Mouse (Mus musculus) embryonic facial prominence, embryonic 11.5 days (tissue): ENCODE measurements around the gene Vpreb3. TPM values are rescaled to one million over a fixed set of nuclear protein-coding genes. Genes with fewer than 3 reads are reported as not detected.
"Not testable (repeated sequence)": the region's sequence is repeated elsewhere in the genome, so short reads cannot be mapped to it uniquely, and the experiment has no call there.

Source experiments
- ATAC-seq: fragments of 200-750 bp; cut with Nextera tagmentation; replicated peaks from 2 replicates; pipeline ENCODE4 v1.8.0; 2017; ENCODE audit warnings: low read depth; ENCODE audit not compliant: insufficient number of reproducible peaks, low FRiP score, low TSS enrichment
- DNase-seq: peaks from one replicate; pipeline ENCODE4 v3.0.0-alpha.2; 2015; ENCODE audit warnings: low spot score
- H3K27ac ChIP-seq: fragments of 300-500 bp; sonication (generic); replicated peaks from 2 replicates; pipeline ENCODE4 v1.5.1; 2014; ENCODE audit warnings: mild to moderate bottlenecking, low read depth, low read length, control low read depth
- H3K27me3 ChIP-seq: fragments of 300-500 bp; sonication (generic); 2 replicates; pipeline ENCODE4 v1.6.1; 2014; ENCODE audit warnings: mild to moderate bottlenecking, low read length, moderate library complexity, mixed read lengths; ENCODE audit not compliant: control insufficient read depth, insufficient read depth
- H3K36me3 ChIP-seq: fragments of 300-500 bp; sonication (generic); replicated peaks from 2 replicates; pipeline ENCODE4 v1.6.1; 2014; ENCODE audit warnings: low read depth, mild to moderate bottlenecking, low read length, moderate library complexity, mixed read lengths; ENCODE audit not compliant: control insufficient read depth, insufficient read depth
- H3K4me1 ChIP-seq: fragments of 300-500 bp; sonication (generic); 2 replicates; pipeline ENCODE4 v1.6.1; 2014; ENCODE audit warnings: low read length, mixed read lengths; ENCODE audit not compliant: control insufficient read depth, insufficient read depth
- H3K4me2 ChIP-seq: fragments of 300-500 bp; sonication (generic); 2 replicates; pipeline ENCODE4 v1.6.1; 2014; ENCODE audit warnings: low read depth, mild to moderate bottlenecking, control low read depth, low read length, moderate library complexity
- H3K4me3 ChIP-seq: fragments of 300-500 bp; sonication (generic); 2 replicates; pipeline ENCODE4 v1.5.1; 2014; ENCODE audit warnings: low read depth, low read length, control low read depth
- H3K9ac ChIP-seq: fragments of 300-500 bp; sonication (generic); replicated peaks from 2 replicates; pipeline ENCODE4 v1.6.1; 2014; ENCODE audit warnings: mild to moderate bottlenecking, control low read depth, low read length
- H3K9me3 ChIP-seq: fragments of 300-500 bp; sonication (generic); replicated peaks from 2 replicates; pipeline ENCODE4 v1.6.1; 2016; ENCODE audit warnings: mild to moderate bottlenecking, low read length, inconsistent platforms, mixed read lengths; ENCODE audit not compliant: control insufficient read depth
- WGBS: fragments of 180-500 bp; shearing (Covaris S2); extraction: QIAGEN DNeasy Blood & Tissue Kit; methylation state at CpG from one replicate; pipeline ENCODE4 v1.1.7; 2014; 5-methylcytosine and 5-hydroxymethylcytosine counted together
- polyA plus RNA-seq: library from polyadenylated mRNA; unstranded; fragments of >200 nt; fragmentation: Nextera tagmentation; extraction: Ambion mirVana; gene quantifications from 2 replicates; pipeline ENCODE4 v1.2.1, GENCODE M21; 2014

The Vpreb3 gene
- polyA plus RNA-seq, 1 experiment from 2014 or later, result not detected

DNA sequence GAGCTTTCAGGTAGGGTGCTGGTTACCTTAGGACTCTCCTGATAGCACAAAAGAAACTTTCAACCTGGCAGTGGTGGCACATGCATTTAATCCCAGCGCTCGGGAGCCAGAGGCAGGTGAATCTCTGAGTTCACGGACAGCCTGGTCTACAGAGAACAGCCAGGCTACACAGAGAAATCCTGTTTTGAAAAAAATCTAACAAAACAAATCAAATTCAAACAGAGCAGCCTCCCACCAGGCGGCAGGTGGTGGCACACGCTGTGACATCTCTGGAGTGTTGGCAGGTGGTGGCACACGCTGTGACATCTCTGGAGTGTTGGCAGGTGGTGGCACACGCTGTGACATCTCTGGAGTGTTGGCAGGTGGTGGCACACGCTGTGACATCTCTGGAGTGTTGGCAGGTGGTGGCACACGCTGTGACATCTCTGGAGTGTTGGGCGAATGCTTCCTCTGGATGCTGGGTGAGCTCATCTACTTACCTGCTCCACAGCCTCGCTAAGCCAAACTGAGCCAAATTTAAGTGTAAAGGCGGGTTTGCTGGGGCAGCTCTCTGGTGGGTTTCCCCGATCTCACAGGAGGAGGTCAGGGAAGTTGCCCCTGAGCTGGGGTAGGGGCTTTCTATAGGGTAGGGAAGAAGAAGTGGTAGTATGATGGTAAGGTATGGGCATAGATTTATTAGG is 51.8 kb downstream of the Vpreb3 start:
- not testable (repeated sequence) for H3K27ac ChIP-seq, H3K27me3 ChIP-seq

DNA sequence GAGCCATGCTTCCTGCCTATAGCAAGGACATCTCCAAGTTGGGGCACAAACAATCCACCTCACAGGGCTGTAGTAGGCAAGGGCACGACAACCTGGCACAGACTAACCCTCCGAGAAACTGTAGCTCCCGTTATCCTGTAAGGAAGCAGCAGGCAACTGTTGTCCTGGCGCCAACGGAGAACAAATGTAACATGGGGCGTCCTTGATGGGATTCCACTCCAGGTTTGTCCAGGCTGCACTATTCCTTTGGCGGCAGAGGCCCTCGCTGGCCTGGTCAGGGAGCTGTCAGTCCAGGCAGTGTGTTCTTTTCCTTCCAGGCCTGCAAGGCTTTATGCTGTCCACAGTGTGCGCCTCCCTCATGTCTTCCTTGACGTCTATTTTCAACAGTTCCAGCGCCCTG is 52.6 kb downstream of the Vpreb3 start:
- no peak overlapping the region for H3K27ac ChIP-seq
- no peaks in the 10 kb centered on the region for H3K9me3 ChIP-seq
- no peak for ATAC-seq
- no peak for DNase-seq
- no peaks in the 10 kb centered on the region for H3K36me3 ChIP-seq
- no peak overlapping the region for H3K4me2 ChIP-seq
- H3K4me1 ChIP-seq, result no peaks in the 10 kb centered on the region
- no peak overlapping the region for H3K4me3 ChIP-seq
- H3K27me3 ChIP-seq, result no peaks in the 10 kb centered on the region
- no peak overlapping the region for H3K9ac ChIP-seq
- 90% methylated on average over 11 of the region's 11 CpGs for WGBS

More for the DNA sequence above, 51.8 kb downstream of the Vpreb3 start:
- not testable (repeated sequence) for H3K4me3 ChIP-seq, H3K4me2 ChIP-seq, H3K36me3 ChIP-seq, H3K9ac ChIP-seq, ATAC-seq, H3K9me3 ChIP-seq, DNase-seq, H3K4me1 ChIP-seq
- WGBS, result 84% methylated on average over 12 of the region's 13 CpGs

DNA sequence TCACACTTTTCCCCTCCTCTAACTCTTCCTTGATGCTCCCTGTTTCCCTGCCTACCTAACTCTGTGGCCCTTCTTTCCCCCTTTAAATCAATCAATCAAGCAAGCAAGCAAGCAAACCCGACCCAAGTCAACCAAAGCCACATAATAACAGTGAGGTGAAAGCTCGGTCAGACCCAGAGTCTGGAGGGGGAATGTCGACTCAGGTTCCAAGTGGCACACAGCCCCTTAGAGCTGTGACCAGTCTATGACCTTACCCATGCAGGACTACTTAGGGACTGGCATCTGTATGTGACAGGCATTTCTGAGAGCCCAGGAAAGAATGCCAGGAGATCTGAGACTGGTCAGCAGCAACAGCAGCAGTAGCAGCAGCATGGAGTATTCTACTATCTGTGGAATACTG is 53.5 kb downstream of the Vpreb3 start:
- ATAC-seq (no peak), DNase-seq (no peak)
- 47% methylated on average over 3 of the region's 3 CpGs for WGBS
- Histone ChIP-seq H3K4me2 (no peak overlapping the region), H3K27me3 (no peaks in the 10 kb centered on the region), H3K9ac (no peak overlapping the region), H3K36me3 (no peaks in the 10 kb centered on the region), H3K4me1 (no peaks in the 10 kb centered on the region), H3K9me3 (no peaks in the 10 kb centered on the region), H3K4me3 (no peak overlapping the region), H3K27ac (no peak overlapping the region)

Other genes with a start within 250 kb of the Vpreb3 start
- gene Cabin1, start 178.7 kb upstream of the Vpreb3 start, polyA plus RNA-seq, result 21.7 and 22.3 TPM in 2 replicates
- gene Ddt, start 169.6 kb upstream of the Vpreb3 start, polyA plus RNA-seq, result 92.0 and 103 TPM in 2 replicates
- gene Gm20441, start 162.1 kb upstream of the Vpreb3 start, polyA plus RNA-seq, result not detected in 2 replicates
- 5.9 and 7.8 TPM in 2 replicates for gene Gstt3, start 161.6 kb upstream of the Vpreb3 start, polyA plus RNA-seq
- gene Gstt1, start 144.5 kb upstream of the Vpreb3 start, polyA plus RNA-seq, result 6.9 and 7.6 TPM in 2 replicates
- gene Gstt4, start 120.5 kb upstream of the Vpreb3 start, polyA plus RNA-seq, result not detected in 2 replicates
- gene Gstt2, start 105.6 kb upstream of the Vpreb3 start, polyA plus RNA-seq, result 8.8 and 12.7 TPM in 2 replicates
- gene Mif, start 82.8 kb upstream of the Vpreb3 start, polyA plus RNA-seq, result 1,991 and 2,343 TPM in 2 replicates
- 2.3 and 3.7 TPM in 2 replicates for gene Derl3, start 49.6 kb upstream of the Vpreb3 start, polyA plus RNA-seq
- gene Smarcb1, start 21.4 kb upstream of the Vpreb3 start, polyA plus RNA-seq, result 236 and 250 TPM in 2 replicates
- gene Chchd10, start 9.9 kb upstream of the Vpreb3 start, polyA plus RNA-seq, result 8.7 and 8.8 TPM in 2 replicates
- gene Mmp11, start 6.6 kb upstream of the Vpreb3 start, polyA plus RNA-seq, result 56.1 and 71.9 TPM in 2 replicates
- 0.29 and 0.62 TPM in 2 replicates for gene Gm867, start 2.4 kb upstream of the Vpreb3 start, polyA plus RNA-seq
- not detected in 2 replicates for gene Gm5134, start 11.5 kb downstream of the Vpreb3 start, polyA plus RNA-seq
- gene Zfp280b, start 89.6 kb downstream of the Vpreb3 start, polyA plus RNA-seq, result 37.2 and 37.9 TPM in 2 replicates
- gene Slc5a4b, start 167.9 kb downstream of the Vpreb3 start, polyA plus RNA-seq, result not detected in 2 replicates
- gene Slc5a4a, start 204.4 kb downstream of the Vpreb3 start, polyA plus RNA-seq, result not detected in 2 replicates